Mouse (Mus musculus): Measurements from ENCODE around the gene Eif4e3.
A peak's percentile ranks its signal among the peaks of the same experiment; 100 is the strongest.

GRCm38 (mm10) chr6:99623641-99624040 is 42.9 kb downstream of the Eif4e3 start:
- TF ChIP-seq ZMIZ1 (IDR thresholded peaks at IDR 0.05; ENCODE audit: low read depth, low read length) = no peak
- TF ChIP-seq MAX (IDR thresholded peaks at IDR 0.05; ENCODE audit: low read length) = 0 out of 2 replicates have a peak, but pooled peaks have one; percentile 37
- TF ChIP-seq BHLHE40 (IDR thresholded peaks at IDR 0.05; ENCODE audit: low read depth, low read length) = no peak
- TF ChIP-seq JUND (conservative IDR thresholded peaks at IDR 0.05; ENCODE audit: low read depth, low read length) = no peak
